Mouse (Mus musculus): ENCODE data around the gene Phc2.
A peak's percentile ranks its signal among the peaks of the same experiment; 100 is the strongest.
"Not testable (repeated sequence)": the region's sequence is repeated elsewhere in the genome, so short reads cannot be mapped to it uniquely, and the experiment has no call there.

Phc2 gene

DNA sequence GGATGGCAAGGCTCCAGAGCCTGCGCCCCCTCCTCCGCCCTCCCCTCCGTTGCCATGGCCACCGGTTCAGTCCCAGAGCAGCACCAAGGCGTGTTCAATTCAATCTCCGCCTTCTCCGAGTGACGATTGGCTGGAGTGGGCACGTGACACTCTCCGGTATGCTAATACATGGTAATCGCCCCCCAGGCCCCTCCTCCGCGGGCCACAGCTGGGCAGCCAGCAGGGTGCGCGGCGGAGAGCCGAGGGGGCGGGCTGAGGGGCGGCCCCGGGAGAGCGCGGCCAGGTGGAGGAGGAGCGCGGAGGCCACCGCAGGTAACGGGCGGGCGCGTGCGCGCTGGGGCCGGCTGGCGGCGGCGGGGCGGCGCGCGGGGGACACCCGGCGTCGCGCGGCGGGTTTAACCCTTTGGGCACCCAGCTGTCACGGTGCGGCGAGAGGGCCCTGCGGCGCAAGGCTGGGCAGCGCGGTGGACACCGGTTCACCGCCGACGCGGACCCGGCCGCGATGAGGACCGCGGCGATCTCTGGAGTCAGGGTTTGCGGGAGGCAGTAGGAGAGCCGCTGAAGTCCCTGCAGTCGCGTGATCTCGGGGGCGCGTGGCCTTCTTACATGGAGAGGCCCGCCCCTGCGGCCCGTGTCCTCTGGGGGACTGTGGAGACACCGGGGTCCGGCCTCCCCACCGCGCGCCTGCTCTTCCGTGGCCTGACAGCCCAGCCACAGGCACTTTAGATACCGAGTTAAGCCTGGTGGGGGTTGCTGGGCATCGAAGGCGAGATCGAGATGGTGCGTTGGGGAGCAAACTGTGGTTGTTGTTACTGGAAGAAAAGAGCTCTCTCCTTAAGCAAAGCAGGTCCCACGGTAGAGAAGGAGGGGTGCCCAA is at the start of gene Phc2:
Gene Phc2 (plus strand): TSS at position 198 of the 877 bp plus-strand sequence.
- peak; percentile 37 for DNase-seq (ENCODE audit: extremely low read depth, low read depth, low spot score)

DNA sequence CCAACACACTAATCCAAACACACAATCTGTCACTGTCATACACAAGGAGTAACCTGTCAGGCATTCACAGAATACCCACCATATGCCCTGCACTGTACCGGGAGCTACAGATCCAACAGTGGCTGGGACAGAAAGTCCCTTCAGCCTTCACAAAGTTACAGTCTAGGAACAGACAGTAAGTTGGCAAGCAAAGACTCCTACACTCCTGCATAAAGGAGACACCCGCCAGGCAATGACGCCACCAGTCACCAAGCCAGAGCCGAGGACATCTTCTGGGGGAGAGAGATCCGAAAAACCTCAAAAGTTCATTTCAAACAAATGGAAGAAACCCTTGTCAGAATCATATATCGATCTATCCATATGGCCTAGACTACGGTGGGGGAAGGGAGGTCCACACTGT is 47.9 kb upstream of the Phc2 start:
- no peak for DNase-seq (ENCODE audit: extremely low read depth, low read depth, low spot score)

- no peak for DNase-seq (ENCODE audit: extremely low read depth, low read depth, low spot score)
Observed at GRCm38 (mm10) chr4:128607661-128608060, 46.8 kb upstream of the Phc2 start.

- no peak for DNase-seq (ENCODE audit: extremely low read depth, low read depth, low spot score)
Observed at GRCm38 (mm10) chr4:128609276-128609924, 45.1 kb upstream of the Phc2 start.

GRCm38 (mm10) chr4:128609925-128610402 is 44.5 kb upstream of the Phc2 start, which contains the start of gene Zscan20:
Gene Zscan20 (minus strand): TSS chr4:128610098.
- peak; percentile 81 for DNase-seq (ENCODE audit: extremely low read depth, low read depth, low spot score)

- DNase-seq (ENCODE audit: extremely low read depth, low read depth, low spot score), result no peak
Observed at GRCm38 (mm10) chr4:128610706-128611105, 43.8 kb upstream of the Phc2 start.

GRCm38 (mm10) chr4:128611726-128612125 is 42.8 kb upstream of the Phc2 start:
- not testable (repeated sequence) for DNase-seq (ENCODE audit: extremely low read depth, low read depth, low spot score)

- DNase-seq (ENCODE audit: extremely low read depth, low read depth, low spot score), result no peak
Observed at GRCm38 (mm10) chr4:128613326-128613725, 41.2 kb upstream of the Phc2 start.

DNA sequence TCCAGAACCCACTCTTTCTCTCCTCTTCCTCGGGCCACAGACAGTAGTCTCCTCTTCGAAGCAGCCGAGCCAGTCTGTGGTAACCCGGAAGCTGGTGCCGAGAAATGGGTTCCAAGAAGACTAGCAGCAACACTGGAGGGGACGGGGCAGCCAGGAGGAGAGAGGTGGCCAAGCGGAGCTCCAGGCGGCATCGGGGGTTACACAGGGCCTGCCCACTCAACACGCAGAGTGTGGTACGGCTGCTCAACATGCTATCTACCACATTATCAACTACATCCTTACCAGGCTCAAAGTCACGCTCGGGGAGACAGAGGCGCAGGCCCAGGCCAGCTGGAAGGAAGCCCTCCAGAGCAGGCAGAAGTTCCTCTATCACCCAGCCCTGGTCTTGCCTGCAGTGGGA is 38.7 kb upstream of the Phc2 start:
- DNase-seq (ENCODE audit: extremely low read depth, low read depth, low spot score), result no peak

DNA sequence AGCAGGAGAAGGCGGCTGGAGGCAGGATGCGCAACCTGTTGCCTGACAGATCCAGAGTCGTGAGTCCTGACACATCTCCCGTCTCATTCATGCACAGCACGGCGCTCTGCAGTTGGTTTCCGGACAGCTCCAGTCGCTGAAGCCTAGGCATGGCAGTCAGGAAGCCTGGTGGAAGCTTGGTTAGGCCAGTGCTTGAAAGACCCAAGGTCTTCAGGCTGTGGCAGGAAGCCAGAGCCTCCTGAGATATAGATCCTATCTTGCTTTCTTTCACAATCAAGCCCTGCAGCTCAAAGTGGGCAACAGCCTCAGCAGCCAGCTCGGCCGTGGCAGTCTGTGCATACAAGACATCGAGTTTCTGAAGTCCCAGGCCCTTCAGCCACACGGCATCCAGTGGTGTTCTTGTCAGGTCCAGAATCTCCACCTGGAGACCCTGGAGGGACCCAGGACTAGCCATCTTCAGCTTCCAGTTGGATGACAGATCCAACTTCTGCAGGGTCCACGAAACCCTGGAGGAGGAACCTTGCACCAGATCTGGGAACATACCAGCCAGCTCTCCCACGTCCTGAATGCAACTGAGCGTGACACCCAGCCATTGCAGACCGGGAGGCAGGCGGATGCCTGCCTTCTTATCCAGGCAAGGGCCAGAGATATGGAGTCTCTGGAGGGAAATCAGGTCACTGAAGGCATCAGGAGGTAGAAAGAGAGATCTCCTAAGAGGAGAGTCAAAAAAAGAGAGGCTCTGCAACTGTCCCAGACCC is 37.0 kb upstream of the Phc2 start:
- DNase-seq (ENCODE audit: extremely low read depth, low read depth, low spot score), result no peak

DNA sequence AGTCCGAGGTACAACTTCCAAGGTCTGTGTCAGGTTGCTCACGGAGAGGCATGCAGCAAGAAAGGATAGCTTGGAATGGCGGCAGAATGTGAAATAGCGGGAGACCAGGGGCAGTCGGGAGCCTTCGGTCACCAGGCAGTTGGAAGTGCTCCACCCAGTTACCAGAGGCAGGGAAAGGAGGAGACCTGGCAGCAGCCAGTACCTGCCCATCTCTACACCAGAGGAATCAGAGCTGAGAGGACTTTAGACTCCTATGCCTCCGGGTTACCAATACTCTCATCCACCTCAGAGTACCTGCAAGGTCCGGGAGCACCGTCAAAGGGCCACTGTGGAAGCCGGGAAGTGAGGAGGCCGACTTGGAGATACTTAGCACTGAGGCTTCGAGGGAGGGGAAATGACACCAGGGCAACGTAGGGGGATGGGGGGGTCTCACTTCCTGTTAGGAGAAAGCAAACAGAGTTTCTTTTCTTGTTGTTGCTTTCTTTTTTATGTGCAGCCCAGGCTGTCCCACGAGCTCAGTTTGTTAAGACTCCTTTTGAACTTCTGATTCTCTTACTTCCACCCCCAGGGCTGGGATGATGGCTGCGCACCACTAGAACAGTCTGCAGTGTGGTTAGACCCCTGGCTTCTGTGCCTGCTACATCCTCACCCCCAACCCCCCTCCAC is 36.1 kb upstream of the Phc2 start, which contains the start of gene Tlr12:
Gene Tlr12 (minus strand): TSS at position 374 of the 666 bp plus-strand sequence.
- no peak for DNase-seq (ENCODE audit: extremely low read depth, low read depth, low spot score)

DNA sequence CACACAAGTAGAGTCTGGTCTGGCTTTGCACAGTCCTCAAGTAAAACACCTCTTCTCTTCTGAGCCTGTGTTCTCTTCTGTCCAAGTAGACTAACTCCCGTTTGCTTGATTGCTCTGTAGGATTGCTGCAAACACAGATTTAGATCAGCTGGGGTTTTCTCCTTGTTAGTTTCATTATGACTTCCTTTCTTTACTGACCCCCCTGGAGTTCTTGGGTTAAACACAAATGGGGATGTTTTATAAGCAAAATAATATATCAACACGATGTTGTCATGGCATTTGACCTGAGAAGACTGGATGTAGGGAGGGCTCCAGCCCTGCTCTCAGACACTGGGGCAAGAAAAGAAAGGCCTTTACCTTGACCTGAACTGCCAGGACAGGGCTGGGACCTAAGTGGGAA is 35.5 kb upstream of the Phc2 start:
- DNase-seq (ENCODE audit: extremely low read depth, low read depth, low spot score), result no peak

DNA sequence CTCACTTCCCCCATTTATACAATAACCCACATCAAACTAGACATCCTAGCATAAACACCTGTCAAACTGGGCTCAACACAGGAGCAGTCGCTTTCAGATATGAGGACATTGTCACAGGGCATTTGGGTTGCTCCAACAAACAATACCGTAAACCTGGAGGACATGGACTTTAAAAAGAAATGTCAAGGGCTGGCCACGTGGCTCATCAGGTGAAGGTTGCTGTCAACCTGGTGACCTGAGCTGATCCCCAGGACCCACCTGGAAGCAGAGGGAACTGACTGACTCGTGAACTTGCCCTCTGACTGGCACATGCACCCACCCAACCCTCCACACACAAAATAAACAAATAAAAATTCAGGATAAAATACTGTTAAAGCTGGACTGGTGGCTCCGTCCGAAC is 33.9 kb upstream of the Phc2 start:
- no peak for DNase-seq (ENCODE audit: extremely low read depth, low read depth, low spot score)

GRCm38 (mm10) chr4:128621109-128621508 is 33.4 kb upstream of the Phc2 start:
- no peak for DNase-seq (ENCODE audit: extremely low read depth, low read depth, low spot score)

- DNase-seq (ENCODE audit: extremely low read depth, low read depth, low spot score), result no peak
Observed at GRCm38 (mm10) chr4:128635451-128635850, 19.1 kb upstream of the Phc2 start.

DNA sequence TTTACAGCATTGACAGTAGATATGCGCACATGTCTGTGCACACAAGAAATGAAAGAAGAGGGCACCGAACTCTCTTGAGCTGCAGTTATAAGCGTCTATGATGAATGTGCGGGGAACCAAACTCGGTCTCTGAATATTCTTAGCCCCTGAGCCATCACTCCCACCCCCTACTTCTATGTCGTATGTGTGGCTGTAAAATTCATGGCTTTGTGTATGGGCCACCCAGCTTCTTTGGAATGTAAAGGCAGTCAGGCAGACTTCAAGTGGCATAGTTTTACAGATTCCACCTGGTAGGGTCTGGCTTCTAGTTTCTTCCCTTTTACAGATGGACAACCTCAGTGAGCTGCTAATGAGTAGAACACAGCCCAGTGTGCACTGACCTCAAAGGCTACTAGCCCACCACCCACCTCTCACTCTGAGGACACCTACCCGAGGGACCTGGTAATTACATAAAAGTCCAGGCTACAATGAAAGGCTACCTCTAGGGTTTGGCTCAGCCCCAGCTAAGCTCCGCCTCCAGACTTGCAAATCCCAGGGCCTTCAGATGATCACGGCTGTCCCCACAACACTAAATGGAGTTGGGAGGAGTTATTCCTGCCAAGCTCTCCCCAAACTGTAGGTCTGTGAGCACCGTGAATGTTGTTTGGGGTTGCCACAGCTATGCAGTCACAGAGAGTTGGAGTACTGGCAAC is 18.5 kb upstream of the Phc2 start:
- DNase-seq (ENCODE audit: extremely low read depth, low read depth, low spot score), result no peak

DNA sequence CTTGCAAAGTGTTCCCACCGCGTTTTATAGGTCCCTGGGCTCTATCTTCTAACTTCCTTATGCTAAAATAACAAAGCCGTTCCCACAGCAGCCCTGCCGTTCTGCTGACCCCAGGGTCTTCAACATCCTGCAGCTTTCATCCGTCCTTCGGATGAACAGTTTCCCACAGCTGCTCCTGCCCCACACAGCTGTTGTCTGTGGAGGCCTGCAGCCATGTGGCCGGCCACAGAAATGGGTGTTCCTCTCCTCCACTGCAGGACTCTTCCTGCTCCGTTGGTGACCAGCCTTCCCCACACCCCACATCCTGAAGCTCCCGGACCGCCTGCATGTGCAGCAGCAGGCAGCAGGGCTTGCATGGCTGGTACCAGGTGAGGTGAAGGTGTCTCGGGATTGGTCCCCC is 17.3 kb upstream of the Phc2 start:
- no peak for DNase-seq (ENCODE audit: extremely low read depth, low read depth, low spot score)

- DNase-seq (ENCODE audit: extremely low read depth, low read depth, low spot score), result no peak
Observed at GRCm38 (mm10) chr4:128638265-128638923, 16.1 kb upstream of the Phc2 start.

Data from fat pad, adult 2 months (tissue).